Mouse (Mus musculus) forebrain, embryonic 10.5 days (tissue): ENCODE results near the gene Yif1b. TPM values are rescaled to one million over a fixed set of nuclear protein-coding genes. Genes with fewer than 3 reads are reported as not detected.

Experiments
- DNase-seq: peaks from one replicate; pipeline ENCODE4 v3.0.0-alpha.2; 2017; ENCODE audit warnings: low spot score; ENCODE audit errors: extremely low spot score
- H3K27ac ChIP-seq: fragments of 300-500 bp; sonication (generic); 2 replicates; pipeline ENCODE4 v1.5.1; 2016; ENCODE audit warnings: mild to moderate bottlenecking
- H3K27me3 ChIP-seq: fragments of 300-500 bp; sonication (generic); 2 replicates; pipeline ENCODE4 v1.6.1; 2016; ENCODE audit warnings: mild to moderate bottlenecking; ENCODE audit not compliant: poor library complexity, severe bottlenecking
- H3K36me3 ChIP-seq: fragments of 300-500 bp; sonication (generic); replicated peaks from 2 replicates; pipeline ENCODE4 v1.6.1; 2016; ENCODE audit warnings: mild to moderate bottlenecking, moderate library complexity
- H3K4me1 ChIP-seq: fragments of 300-500 bp; sonication (generic); 2 replicates; pipeline ENCODE4 v1.6.1; 2016
- H3K4me3 ChIP-seq: fragments of 300-500 bp; sonication (generic); 2 replicates; pipeline ENCODE4 v1.5.1; 2016; ENCODE audit warnings: mild to moderate bottlenecking, moderate library complexity
- H3K9me3 ChIP-seq: fragments of 300-500 bp; sonication (generic); 2 replicates; pipeline ENCODE4 v1.6.1; 2016; ENCODE audit warnings: mild to moderate bottlenecking, moderate library complexity
- WGBS: fragments of 180-500 bp; shearing (Covaris S2); methylation state at CpG from one replicate; pipeline ENCODE4 v1.1.7; 2016; 5-methylcytosine and 5-hydroxymethylcytosine counted together
- polyA plus RNA-seq: library from polyadenylated mRNA; unstranded; fragments of >200 nt; fragmentation: Nextera tagmentation; extraction: Ambion mirVana; gene quantifications from 2 replicates; pipeline ENCODE4 v1.2.1, GENCODE M21; 2016

Yif1b gene
- polyA plus RNA-seq, 1 experiment from 2014 or later = 103 TPM

DNA sequence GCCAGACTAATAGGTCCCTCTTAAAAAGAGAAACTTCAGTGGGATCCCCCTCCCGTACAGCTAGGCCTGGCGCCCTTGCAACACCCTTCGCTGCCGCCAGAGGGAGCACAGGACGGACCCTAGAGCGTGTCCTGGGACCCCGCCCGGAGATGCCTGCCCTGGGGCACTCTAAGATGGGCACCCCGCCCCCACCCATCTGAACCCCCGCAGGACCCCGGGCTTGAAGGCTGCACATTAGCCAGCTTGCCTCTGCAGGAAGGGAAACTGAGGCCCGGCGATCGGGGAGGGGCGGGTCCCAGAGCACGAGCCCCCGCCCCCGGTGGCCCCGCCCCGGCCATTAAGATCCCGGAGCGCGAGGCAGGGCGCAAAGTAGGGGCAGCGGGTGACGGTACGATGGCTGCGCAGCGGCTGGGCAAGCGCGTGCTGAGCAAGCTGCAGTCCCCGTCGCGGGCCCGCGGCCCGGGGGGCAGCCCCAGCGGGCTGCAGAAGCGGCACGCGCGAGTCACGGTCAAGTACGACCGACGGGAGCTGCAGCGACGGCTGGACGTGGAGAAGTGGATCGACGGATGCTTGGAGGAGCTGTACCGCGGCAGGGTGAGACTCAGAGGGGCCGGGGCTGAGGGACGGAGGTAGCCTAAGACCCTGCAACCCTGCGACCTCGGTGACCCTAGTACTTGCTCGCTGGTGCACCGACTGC lies 51.0 kb downstream of the Yif1b start, which contains the start of gene Ppp1r14a:
Ppp1r14a (plus strand) TSS at position 367 of the 697 bp plus-strand sequence.
- no peaks in the 10 kb centered on the region for H3K9me3 ChIP-seq
- H3K27me3 ChIP-seq = peaks cover 78% of the 10 kb centered on the region
- no peaks in the 10 kb centered on the region for H3K36me3 ChIP-seq
- peaks cover 52% of the 10 kb centered on the region for H3K4me1 ChIP-seq
- H3K4me3 ChIP-seq = peak within 1 kb of the TSS; percentile 62
- peak; percentile 79 for DNase-seq
- WGBS = under 1% methylated on average over 59 of the region's 59 CpGs
- H3K27ac ChIP-seq = peak within 1 kb of the TSS; percentile 84

DNA sequence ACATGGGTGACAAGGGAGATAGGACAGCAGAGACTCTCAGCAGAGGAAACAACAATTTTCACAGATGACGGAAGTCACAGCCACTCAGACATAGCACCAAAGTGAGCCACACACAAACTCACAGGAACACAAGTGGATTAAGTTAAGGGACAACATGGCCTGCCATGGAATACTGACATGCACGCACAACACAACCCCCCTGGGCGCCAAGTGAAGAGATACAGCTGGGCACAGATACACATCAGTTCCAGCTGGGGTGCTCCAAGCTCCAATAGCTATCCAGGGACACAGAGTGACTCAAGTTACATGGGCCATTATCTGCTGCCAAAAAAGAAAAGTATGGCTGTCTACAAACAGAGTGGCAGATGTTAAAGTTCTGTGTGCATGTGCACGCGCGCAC lies 51.7 kb downstream of the Yif1b start:
- WGBS = 85% methylated on average over 6 of the region's 6 CpGs
- Histone ChIP-seq H3K4me1 (peaks cover 54% of the 10 kb centered on the region), H3K27me3 (peaks cover 73% of the 10 kb centered on the region)

DNA sequence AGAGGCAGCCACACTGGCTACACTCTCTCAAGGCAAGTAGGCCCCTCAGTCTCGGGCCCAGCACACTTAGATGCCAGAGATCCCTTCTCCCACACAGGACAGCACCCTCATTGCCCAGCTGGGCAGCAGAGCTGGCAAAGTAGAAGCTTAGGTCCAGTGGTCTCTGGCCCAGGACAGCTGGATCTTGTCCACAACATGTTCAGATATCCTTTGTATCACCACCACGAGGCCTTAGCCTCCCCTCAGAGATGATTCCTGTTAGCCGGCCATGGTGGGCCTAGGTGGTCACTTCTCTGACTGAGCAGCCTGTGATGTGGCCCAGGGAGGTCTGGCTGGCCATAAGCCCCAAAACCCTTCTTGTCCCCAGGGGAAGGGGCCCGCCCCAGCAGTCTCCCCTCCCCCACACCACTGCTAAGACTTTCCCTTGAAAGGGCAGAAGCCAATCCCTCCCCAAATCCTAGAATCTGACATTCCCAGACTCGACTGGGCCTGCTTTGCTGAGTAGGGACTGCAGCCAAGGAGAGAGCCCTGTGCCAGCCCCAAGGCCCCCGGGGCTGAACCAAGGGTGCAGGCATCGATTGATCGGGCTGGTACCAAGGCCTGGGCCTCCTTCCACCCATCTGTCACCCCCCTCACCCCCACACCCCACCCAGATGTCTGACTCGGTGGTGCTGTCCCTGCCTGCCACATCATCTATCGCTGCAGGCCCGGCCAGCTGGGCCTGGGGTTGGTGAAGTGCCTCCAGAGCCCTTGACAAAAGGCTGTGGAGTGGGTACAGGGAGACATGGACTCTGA lies 52.8 kb downstream of the Yif1b start:
- Histone ChIP-seq H3K36me3 (no peaks in the 10 kb centered on the region), H3K27ac (peak overlapping the region; percentile 84), H3K9me3 (no peaks in the 10 kb centered on the region), H3K27me3 (peaks cover 65% of the 10 kb centered on the region), H3K4me1 (peaks cover 54% of the 10 kb centered on the region), H3K4me3 (peak overlapping the region; percentile 11; the same call in 1 of the 2 replicates)
- DNase-seq = no peak
- WGBS = 46% methylated on average over 11 of the region's 11 CpGs

More for the DNA sequence above, 51.7 kb downstream of the Yif1b start:
- no peak for DNase-seq
- Histone ChIP-seq H3K4me3 (peak overlapping the region; percentile 62), H3K27ac (no peak overlapping the region), H3K9me3 (no peaks in the 10 kb centered on the region), H3K36me3 (no peaks in the 10 kb centered on the region)

DNA sequence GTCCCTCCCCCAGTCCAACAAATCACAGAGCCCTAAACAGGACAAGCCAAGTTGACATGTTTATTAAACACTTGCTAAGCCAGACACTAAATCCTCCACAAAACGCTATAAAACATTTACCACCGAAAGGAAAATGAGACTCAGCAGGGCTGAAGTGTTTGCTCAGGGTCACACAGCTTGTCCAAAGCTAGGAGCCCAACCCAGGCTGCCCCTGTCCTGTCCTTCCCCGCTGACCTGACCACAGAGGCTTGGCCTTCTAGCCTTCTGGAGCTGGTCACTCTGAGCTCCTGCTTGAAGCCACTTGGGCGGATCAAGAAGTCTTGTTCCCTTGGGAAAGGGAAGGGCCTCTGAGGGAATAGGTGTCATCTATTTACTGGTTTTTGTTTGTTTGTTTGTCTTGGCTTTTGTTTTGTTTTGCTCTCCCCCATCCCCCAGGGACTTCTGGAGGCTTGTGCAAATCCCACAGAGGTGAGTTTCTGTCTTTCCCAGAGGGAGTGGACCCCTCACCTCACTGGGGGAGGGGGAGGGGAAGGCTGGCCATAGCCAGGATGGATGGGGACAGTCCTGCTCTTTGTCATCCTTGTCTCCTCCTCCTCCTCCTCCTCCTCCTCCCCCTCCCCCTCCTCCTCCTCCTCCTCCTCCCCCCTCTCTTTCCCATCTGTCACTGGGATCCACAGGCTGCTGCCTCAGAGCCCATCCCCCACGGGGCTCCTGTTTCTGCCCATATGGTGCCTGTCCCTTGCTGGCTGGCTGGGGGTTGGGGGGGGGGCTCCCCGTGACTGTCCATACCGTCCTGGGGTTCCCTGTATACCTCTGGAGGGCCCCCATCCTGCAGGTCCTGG lies 53.7 kb downstream of the Yif1b start:
- 27% methylated on average over 7 of the region's 7 CpGs for WGBS
- H3K27me3 ChIP-seq = peaks cover 65% of the 10 kb centered on the region
- H3K36me3 ChIP-seq = no peaks in the 10 kb centered on the region
- no peaks in the 10 kb centered on the region for H3K9me3 ChIP-seq
- H3K27ac ChIP-seq = peak overlapping the region; percentile 84
- peak; percentile 35 for DNase-seq
- H3K4me3 ChIP-seq = peak overlapping the region; percentile 31
- H3K4me1 ChIP-seq = peaks cover 54% of the 10 kb centered on the region

DNA sequence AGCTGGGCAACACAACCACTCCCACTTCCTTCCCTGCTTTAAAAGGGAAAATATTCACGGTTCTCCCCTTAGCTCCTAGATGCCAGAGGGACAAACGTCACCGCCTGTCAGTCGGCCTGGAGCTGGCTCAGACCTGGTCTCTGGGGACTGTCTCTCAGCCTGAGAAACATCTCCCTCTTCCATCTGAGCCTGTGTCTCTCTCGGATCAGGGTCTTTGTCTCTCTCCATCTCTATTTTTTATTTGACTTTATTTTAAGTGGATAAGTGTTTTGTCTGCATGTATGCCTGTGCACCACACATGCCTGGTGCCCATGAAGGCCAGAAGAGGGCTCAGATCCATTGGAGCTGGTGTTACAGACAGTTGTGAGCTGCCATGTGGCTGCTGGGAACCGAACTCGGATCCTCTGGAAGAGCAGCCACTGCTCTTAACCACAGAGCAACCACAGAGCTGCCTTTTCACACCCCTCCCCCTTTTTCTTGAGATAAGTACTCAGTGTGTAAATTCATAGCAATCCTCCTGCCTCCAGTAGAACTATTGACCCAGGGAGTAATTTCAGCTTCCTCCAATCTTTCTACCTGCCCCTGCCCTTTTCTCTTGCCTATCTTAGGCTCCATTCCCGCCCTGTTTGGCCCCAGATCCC lies 54.4 kb downstream of the Yif1b start:
- peaks cover 54% of the 10 kb centered on the region for H3K4me1 ChIP-seq
- H3K9me3 ChIP-seq = no peaks in the 10 kb centered on the region
- WGBS = 29% methylated on average over 8 of the region's 8 CpGs
- no peak for DNase-seq
- H3K4me3 ChIP-seq = peak overlapping the region; percentile 31
- peaks cover 58% of the 10 kb centered on the region for H3K27me3 ChIP-seq
- no peaks in the 10 kb centered on the region for H3K36me3 ChIP-seq
- H3K27ac ChIP-seq = peak overlapping the region; percentile 84

DNA sequence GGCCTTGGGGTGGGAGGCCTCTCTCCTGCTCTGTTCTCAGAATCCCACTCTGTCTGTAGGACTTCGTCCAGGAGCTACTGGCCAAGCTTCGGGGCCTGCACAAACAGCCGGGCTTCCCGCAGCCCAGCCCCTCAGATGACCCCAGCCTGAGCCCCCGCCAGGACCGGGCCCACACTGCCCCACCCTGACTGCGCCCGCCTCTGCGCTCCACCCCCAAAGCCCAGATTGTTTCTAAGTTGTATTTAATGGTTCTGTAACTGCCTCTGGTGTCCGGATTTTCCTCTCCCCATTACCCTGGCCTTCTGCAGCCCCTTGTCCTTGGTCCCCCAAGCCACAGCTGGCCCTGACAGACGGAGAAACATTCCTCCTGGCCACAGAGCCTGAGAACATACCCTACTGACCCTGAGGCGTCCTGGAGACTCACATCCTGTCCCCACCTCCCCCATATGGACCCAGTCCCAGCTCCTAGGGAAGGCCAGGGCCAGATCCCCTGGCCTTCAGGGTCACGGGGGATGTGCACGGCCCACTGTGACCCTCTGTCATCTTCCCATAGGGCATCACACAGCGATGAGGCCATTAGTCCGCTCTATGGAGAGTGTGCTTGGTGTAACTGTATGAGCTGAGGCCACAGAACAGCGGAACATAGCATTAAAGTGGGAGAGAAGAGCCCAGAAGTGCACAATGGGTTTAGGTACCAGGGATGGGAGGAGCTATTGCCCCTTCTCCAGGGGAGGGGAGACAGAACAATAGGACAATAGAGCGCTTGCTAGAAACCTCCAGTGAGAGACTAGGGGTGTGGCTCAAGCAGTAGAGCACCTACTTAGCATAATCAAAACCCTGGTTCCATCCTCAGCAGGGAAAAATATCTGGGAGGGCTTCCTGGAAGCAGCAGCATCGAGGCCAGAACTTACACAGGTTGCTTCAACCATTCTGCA lies 55.3 kb downstream of the Yif1b start:
- 29% methylated on average over 19 of the region's 19 CpGs for WGBS
- no peaks in the 10 kb centered on the region for H3K9me3 ChIP-seq
- peak overlapping the region; percentile 84 for H3K27ac ChIP-seq
- no peak for DNase-seq
- H3K36me3 ChIP-seq = no peaks in the 10 kb centered on the region
- peaks cover 54% of the 10 kb centered on the region for H3K4me1 ChIP-seq
- peaks cover 49% of the 10 kb centered on the region for H3K27me3 ChIP-seq
- peak overlapping the region; percentile 12; the same call in 1 of the 2 replicates for H3K4me3 ChIP-seq

DNA sequence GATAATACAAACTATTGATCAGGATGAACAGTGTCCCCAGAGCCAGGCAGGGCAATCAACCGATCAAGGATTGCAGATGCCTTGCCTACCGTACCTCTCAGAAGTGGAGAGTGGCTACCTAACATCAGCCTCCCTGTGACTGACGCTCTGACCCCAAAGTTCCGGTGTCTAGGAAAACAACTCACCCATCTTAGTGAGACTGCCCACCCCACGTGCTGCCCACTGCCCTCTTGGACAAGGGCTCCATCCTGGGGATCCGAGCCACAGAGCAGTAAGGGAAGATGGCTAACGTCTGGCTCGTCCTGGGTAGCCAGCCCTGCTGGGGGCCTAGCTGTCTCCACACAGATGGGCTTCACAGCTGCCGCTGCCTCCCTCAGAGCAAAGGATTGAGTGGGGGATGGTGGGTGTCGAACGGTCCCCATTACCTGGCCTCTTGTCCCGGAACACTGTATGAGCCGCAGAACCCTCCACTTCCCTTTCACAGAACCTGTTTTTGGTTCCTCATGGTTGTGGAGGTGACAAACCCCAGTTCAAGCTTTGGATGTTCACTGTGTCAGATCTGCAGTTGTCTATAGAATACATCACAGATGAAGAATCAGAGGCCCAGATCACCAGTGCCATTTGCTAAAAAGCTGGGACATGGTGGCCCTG lies 56.1 kb downstream of the Yif1b start:
- no peak for DNase-seq
- 75% methylated on average over 13 of the region's 13 CpGs for WGBS
- Histone ChIP-seq H3K36me3 (no peaks in the 10 kb centered on the region), H3K4me3 (no peak overlapping the region), H3K9me3 (no peaks in the 10 kb centered on the region), H3K4me1 (peaks cover 47% of the 10 kb centered on the region), H3K27ac (peak overlapping the region; percentile 84), H3K27me3 (peaks cover 43% of the 10 kb centered on the region)

DNA sequence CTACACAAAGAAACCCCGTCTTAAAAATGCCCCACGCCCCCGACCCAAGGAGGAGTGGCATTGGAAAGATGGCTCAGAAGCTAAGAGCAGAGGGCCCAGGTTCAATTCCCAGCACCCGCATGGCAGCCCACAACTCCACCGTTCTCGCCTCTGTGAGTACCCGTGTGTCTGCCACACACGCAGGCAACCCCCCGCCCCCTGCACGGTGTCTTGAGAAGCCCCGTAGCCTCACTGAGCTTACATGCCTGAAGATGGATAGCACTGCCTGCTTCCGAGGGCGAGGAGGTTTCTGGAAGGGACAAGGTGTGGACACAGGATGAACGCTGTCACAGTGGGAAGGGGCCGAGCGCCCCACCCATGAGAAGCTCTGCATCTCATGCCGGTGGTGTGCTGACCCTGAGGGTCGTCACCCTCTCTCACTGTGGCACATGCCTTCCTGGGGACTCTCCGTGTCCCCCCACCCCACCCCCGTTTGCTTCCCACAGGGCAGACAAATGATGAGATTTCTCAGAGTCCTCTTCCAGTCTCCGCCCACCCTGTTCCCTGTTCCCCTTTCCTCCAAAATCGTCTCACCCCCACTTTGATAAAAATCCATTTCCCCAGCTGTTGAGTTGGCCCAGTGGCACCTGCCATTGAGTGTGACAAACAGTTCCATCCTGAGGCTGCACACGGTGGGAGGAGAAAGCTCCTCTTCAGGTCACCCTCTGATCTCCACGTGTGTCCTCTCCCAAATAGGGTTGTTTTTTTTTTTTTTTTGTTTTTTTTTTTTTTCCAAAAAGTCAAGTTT lies 57.9 kb downstream of the Yif1b start:
- H3K4me1 ChIP-seq = peaks cover 34% of the 10 kb centered on the region
- peaks cover 25% of the 10 kb centered on the region for H3K27me3 ChIP-seq
- no peak for DNase-seq
- H3K4me3 ChIP-seq = no peak overlapping the region
- no peaks in the 10 kb centered on the region for H3K36me3 ChIP-seq
- 87% methylated on average over 24 of the region's 24 CpGs for WGBS
- H3K9me3 ChIP-seq = no peaks in the 10 kb centered on the region
- H3K27ac ChIP-seq = 0 out of 2 replicates have a peak overlapping the region, but pooled peaks have one; percentile 15

DNA sequence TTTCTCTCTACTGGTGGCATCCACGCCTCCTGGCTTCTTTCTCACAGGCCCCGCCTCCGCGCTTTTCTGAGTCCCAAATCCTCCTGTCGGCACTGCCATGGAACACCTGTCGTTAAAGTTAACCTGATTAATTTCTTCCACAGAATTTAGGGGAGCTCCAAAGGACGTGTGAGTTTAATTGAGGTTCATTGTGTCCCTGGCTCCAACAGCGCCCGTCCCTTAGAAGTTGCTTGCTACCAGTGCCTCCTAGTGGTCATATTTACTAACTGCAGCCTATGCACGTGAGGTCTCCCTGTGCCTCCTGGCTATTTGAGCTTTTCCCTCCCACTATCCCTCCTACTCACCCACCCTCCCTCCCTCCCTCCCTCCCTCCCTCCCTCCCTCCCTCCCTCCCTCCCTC lies 58.9 kb downstream of the Yif1b start:
- peak; percentile 68 for DNase-seq
- WGBS = 14% methylated on average over 10 of the region's 10 CpGs
- Histone ChIP-seq H3K4me3 (no peak overlapping the region), H3K36me3 (no peaks in the 10 kb centered on the region), H3K4me1 (peaks cover 27% of the 10 kb centered on the region), H3K27ac (no peak overlapping the region), H3K9me3 (no peaks in the 10 kb centered on the region), H3K27me3 (peaks cover 22% of the 10 kb centered on the region)
